Mouse (Mus musculus) neural tube, postnatal 0 days (tissue): ENCODE measurements around the gene Olfr984. TPM values are rescaled to one million over a fixed set of nuclear protein-coding genes. Genes with fewer than 3 reads are reported as not detected.

ENCODE experiments used
- polyA plus RNA-seq: library from polyadenylated mRNA; unstranded; fragments of >200 nt; fragmentation: Nextera tagmentation; extraction: Ambion mirVana; gene quantifications from 2 replicates; pipeline ENCODE4 v1.2.1, GENCODE M21; 2015

Gene Olfr984
- not detected in 2 replicates for polyA plus RNA-seq

GRCm38 (mm10) chr9:40114106-40114505 is at the start of gene Olfr984:
Gene Olfr984, minus strand, starts transcription at chr9:40114206.

GRCm38 (mm10) chr9:40130084-40130483 is 16.1 kb upstream of the Olfr984 start, which contains the start of gene Olfr985:
Gene Olfr985, minus strand, starts transcription at chr9:40130184.

GRCm38 (mm10) chr9:40093495-40093894 is 20.5 kb downstream of the Olfr984 start, which contains the start of gene Olfr983:
Gene Olfr983, minus strand, starts transcription at chr9:40093595.

GRCm38 (mm10) chr9:40073529-40073928 is 40.5 kb downstream of the Olfr984 start, which contains the start of gene Olfr982:
Gene Olfr982, plus strand, starts transcription at chr9:40073829.

Other genes with a start within 250 kb of the Olfr984 start
- not detected in 2 replicates for gene Olfr972, start 247.8 kb downstream of the Olfr984 start, polyA plus RNA-seq
- not detected in 2 replicates for gene Olfr229, start 206.9 kb downstream of the Olfr984 start, polyA plus RNA-seq
- gene Olfr974, start 176.7 kb downstream of the Olfr984 start, polyA plus RNA-seq: not detected in 2 replicates
- not detected in 2 replicates for gene Olfr975, start 162.2 kb downstream of the Olfr984 start, polyA plus RNA-seq
- not detected in 2 replicates for gene Olfr976, start 153.1 kb downstream of the Olfr984 start, polyA plus RNA-seq
- gene Olfr978, start 122.1 kb downstream of the Olfr984 start, polyA plus RNA-seq: not detected in 2 replicates
- not detected in 2 replicates for gene Olfr979, start 110.7 kb downstream of the Olfr984 start, polyA plus RNA-seq
- not detected in 2 replicates for gene Olfr980, start 104.6 kb downstream of the Olfr984 start, polyA plus RNA-seq
- 0.05 TPM in 1 of 2 replicates, not detected in the other for gene Olfr981, start 92.7 kb downstream of the Olfr984 start, polyA plus RNA-seq
- not detected in 2 replicates for gene Olfr982, start 40.4 kb downstream of the Olfr984 start, polyA plus RNA-seq
- not detected in 2 replicates for gene Olfr983, start 20.6 kb downstream of the Olfr984 start, polyA plus RNA-seq
- not detected in 2 replicates for gene Olfr985, start 16.0 kb upstream of the Olfr984 start, polyA plus RNA-seq
- not detected in 2 replicates for gene Tmem225, start 33.9 kb upstream of the Olfr984 start, polyA plus RNA-seq
- not detected in 2 replicates for gene Olfr986, start 66.7 kb upstream of the Olfr984 start, polyA plus RNA-seq
- gene Zfp202, start 78.1 kb upstream of the Olfr984 start, polyA plus RNA-seq: 6.6 and 7.0 TPM in 2 replicates
- 89.1 and 105 TPM in 2 replicates for gene Scn3b, start 155.0 kb upstream of the Olfr984 start, polyA plus RNA-seq